Mouse (Mus musculus) T-cell, adult 2 months (primary cell): ENCODE data around the gene Dst.
A peak's percentile ranks its signal among the peaks of the same experiment; 100 is the strongest.

Experiments
- DNase-seq: peaks from one replicate; pipeline ENCODE4 v3.0.0; 2022; ENCODE audit warnings: low spot score

Dst gene

DNA sequence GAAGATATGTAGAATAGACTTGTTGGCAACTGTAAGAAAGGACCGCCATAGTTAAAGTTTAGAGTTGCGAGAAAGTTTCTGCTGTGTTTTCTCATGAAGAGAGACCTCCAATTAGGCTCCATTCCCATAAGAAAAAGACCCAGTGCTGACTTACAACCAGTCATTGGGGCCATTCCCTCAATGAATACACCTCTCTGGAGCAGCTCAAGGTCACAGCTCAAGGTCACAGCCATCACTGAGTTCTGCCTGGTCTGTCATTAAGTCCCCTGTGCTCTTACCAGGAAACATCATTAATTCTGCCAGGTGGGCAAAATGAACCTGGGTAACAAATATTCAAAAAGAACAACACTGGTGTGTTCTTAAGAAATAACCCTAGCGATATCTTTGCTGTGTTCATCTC is 195.2 kb downstream of the Dst start:
- DNase-seq = no peak

DNA sequence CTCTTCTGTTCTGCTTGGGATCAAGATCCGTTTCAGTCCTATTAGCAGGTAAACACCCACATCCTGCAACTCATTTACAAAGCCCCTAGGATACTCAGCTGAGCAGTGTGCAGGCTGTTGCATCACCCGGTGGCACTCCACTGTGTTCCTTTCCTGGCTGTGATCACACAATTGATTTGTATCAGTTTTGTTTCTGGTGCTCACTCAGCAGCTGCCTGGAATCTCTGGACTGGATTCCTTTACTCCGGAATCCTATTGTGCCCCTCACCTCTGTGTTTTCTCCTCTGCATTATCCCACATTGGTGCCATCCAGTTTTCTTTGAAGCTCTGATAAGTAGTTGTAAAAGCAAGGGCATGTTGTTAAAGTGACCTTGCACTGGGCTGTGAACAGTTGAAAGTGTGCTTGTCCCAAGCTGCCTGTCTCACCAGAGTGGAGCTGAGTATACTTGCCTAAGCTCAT is 195.7 kb downstream of the Dst start:
- DNase-seq = no peak

DNA sequence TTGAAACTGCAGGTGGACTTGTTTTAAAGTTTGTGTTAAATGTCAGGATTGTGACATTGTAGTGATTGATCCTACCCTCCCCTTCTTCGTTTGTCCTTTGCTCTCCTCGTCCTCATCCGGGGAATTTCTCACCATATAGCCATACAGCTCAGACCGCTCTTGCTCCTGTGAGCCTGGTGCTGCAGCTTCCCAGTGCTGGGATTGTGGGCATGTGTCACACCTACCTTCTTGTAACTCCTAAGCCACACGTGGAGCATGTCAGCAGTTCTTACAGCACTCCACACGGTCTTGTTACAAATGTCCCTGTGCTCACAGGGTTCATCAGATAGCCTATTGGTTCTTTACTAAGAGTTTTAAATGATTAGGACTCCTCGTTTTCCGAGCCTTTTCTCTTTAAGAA is 196.8 kb downstream of the Dst start:
- no peak for DNase-seq

DNA sequence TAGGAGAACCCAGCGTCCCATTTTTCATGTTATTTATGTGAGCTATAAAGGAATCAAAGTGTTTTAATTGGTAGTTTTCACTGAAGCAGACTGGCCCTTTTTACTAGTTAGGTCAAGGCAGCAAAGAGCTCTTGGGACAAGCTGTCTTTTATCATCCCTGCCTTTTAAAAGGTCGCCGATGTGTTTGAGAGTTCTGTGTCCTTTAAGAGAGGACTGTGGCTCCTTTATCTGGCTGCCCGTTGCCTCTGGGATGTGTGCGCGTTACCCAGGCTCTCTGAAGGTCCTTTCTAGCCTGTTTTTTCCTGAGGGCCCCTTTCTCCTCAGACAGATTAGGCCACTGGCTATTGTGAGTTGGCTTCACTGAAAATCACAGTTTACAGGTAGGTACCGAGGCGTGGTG is 198.6 kb downstream of the Dst start:
- DNase-seq = no peak

DNA sequence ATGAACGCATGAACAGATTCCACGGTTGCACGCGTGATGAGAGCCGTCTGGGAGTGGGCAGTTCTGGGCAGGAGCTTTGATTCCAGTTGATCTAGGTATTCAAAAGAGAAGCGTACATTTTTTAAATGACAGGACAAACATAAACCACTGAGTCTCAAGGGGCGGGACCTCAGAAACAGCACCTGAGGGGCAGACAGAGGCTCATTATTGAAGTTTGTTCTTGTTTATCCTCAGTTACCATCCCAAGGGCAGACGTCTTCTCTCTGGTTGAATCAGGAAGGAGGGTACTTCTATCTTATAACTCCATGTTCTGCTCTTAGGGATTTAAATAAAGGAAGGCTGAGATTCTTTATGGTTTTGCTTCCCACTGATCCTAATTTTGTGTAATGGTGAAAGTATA is 199.1 kb downstream of the Dst start:
- no peak for DNase-seq

DNA sequence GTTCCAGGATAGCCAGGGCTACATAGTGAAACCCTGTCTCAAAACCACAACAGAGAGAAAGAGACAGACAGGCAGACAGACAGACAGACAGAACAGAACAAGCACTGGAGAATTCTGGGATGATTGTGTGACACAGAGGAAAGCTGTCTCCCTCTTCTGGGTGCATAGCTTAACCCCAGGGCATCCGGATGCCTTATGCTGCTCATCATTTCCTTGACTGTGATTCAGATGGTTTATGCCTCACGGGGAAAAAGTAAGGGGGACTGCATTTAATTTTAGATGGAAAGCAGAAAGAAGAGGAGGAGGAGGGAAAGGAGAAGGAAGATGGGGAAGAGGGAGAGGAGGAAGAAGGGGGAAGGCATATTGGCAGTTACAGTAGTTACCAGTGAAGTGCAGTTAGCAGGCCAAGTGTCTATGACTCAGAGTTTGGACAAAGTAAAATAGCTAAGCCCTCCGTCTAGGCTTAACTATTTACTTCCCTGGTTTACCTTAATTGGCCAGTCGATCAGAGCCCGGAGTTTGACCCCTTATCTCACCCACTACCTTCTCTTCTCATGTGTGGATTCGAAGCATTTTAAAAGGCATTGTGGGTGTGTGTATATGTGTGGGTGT is 201.7 kb downstream of the Dst start:
- DNase-seq = no peak

DNA sequence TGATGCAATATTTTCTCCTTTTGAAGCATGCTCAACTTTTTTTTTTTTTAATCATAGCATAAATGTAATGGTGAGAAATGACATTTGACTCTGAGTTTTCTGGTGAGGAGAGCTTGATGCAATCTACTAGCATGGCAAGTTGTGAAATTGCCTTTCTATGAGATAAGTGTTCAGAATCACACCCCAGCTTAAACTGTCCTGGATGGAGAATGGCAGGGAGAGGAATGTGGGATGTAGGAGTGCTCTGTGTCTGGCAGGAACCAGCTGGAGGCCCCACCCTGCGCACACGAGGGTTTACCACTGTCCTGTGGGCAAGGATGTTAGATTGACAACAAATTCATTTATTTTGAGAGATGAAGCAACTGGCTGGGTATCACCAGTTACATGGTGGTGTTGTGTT is 202.8 kb downstream of the Dst start:
- no peak for DNase-seq

DNA sequence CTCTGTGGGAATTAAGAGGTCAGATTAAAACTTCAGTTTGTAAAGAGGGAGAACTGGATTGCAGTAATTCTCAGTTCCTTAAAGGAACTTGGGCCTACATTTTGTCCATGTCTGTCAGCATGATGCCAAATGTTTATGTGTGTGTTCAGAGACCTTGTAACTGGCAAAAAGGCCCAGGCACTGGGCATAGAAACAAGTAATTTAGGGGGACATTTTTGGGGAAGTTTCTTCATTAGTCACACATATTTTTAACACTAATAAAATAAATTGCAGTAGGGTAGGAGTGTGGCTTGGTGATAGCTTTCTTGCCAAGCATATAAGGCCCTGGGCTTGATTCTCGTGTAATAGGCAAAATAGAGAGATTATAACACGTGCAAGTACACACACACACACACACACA is 203.9 kb downstream of the Dst start:
- no peak for DNase-seq

DNA sequence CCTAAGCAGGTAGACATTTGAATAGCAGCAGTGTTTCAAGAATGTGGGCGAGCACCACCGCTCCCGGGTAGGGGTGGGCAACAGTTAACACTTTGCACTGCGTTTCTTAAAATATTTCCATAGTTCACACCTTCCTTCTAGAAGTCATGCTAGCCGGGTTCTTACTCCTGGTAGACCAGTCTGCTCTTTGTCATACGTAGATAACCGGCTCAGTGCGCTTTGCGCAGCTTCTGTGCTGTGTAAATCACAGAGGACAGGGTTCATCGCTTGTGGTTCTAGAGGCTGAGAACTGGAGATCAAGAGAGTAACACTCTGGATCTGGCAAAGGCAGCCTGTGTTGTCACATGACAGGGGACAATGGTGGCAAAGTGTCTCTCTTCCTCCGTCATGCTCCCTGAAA is 208.4 kb downstream of the Dst start:
- no peak for DNase-seq

DNA sequence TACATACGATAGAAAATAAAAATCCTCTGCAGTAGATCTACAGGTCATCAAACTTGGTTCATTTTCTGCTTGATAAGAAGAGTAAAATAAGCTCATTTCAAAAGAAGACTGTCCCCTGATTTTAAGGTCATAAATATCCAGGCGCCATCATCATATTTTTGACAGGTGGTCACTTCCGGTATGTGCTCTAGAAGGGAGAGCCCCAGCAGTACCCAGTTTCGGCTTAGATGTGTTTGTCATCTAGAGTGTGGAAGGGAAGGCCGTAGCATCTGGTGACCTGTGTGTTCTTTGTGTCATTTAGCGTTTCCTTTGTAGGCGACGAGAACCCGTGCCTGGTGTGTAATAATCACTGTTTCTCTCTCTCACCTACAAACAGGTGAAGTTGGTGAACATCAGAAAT is 209.0 kb downstream of the Dst start:
- DNase-seq = no peak

DNA sequence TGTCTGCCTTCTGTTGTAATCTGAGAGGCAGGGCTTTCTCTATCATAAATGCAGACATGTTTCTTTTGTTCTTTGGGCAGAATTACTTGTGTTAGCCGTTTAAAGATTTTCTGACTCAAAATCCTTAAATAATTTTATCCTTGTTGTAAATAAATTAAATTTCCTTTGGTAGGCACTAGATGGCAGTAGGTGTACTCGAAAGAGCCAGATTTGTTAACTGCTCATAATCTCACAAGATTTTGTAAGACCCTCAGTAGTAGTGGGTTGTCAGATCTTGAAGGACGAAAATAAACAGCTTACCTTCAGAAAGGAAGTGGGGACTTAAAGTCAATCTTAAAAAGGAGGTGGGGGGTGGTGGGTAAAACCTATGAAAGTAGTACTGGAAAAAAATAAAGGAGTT is 209.7 kb downstream of the Dst start:
- DNase-seq = no peak

DNA sequence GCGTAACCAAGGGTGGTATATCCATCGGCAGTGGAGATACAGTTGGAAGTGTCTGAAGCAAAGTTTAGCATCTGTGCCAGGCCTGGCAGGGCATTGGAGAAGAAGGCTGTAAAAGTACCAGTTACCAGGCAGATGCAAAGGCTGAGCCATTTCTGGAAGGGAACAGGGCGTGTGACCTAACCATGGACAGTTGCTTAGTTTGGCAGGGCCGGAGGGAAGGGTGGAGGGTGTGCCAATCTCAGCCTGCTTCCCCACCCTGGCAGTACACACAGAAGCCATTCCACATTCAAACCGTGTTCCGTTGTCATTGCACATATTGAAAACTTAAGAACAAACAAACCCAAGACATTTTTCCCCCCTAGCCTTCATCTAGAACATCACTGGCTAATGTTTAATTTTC is 212.0 kb downstream of the Dst start:
- no peak for DNase-seq

DNA sequence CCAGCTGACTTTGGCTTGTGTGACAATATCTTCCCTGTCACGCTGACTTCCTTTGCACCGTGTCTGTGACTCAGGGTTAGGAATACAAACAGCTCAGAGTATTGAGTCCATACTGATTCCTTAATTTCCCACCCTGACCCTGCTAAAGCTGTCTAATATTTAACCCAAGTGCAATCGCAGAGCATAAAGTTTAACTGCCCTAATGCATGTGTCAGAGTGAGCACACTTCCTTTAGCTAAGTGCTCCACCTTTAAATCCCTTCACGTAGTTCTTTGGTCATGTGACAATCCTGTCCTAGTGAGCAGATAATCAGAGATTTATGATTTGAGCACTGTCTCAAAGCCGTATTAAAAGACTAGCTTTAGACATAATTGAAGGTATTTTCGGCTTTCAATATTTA is 212.6 kb downstream of the Dst start:
- no peak for DNase-seq

DNA sequence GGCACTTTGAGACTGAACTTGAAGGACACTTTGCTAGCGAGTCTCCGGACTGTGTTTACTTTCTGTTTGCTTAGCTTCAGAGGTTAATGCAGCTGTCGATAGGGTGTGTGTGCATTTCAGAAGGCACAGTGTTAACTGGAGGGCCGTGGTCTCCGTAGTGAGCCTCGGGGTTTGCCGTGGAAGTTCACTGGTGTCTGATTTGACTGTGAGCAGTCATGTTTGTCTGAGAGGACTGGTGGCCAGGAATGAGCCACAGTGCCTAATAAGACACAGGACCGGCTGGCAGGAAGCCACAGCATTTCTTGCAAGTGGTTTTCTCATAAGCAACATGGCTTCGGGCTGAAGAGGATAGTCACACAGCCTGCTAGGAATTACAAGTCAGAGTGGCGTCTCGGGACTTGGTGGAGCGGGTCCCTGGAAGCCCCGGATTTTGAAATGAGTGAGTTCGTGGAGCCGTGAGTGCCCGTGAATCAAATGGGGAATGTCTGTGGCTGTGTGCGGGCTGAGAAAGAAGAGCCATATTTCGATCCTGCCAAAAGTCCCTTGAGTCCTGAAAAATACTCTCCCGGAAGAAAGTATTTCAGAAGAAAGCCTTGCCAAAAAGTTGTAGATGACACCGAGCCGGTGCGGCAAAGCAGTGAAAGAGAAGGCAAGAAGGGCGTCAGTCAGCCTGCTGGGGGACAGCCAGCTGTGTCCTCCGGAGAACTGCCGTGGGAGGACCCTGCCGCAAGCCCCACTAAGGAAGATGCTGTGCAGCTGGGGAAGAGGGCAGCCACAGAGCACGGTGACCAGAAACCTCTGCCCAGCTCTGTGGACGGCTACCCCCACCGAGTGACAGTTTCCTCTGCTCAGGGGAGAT is 213.4 kb downstream of the Dst start:
- DNase-seq = peak; percentile 8

DNA sequence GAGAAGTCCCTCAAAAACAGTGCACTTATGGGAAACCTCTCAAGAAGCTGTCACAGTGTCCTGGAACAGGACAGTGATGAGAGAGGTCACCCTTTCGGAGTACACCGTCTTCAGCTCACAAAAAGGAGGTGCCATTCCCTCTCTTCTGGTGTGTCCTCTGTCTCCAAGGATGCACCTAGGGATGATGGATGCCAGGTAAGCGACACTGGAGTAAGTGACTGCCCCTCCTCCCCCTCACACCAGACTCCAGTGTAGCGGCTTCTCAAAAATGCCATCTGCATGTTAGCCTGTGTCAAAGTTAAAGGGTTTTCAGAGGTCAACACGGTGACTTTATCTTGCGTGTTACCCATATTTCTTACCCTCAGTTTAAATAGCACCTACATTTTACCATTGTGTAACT is 214.2 kb downstream of the Dst start:
- DNase-seq = no peak

DNA sequence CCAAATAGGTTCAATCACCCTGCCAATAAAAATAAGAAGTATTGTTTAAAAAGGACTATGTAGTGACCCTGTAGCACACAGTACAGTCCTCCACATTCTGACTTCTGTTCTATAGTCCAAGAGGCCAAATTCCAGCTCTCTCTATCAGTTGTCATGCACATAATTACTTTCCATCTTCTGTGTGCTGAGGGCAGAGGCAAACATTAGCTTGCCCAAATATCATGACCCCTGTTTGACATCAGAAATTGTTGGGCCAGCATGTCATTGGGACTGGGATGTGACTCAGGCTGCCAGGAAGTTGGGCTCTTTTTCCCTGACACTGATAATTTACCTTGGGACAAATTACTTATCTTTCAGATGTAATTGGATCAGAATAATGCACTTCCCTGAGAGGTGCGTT is 214.9 kb downstream of the Dst start:
- no peak for DNase-seq

DNA sequence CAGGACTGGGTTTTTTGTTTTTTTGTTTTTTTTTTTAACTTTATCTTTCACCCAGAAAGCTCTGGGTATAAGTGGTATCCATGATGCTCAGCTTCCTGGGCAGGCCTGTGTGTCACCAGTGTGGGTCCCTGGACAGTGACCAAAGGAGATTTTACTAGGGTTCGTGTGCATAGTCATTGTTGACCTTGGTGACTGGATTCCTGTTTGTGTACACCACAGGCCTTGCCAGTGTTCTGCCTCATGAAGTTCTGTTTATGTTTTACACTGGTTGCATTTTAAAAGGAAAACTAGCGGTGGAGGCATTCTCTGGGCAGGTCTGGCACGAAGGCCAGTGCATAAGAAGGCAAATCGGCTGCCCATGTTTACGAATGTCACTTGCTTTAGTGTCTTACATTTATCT is 215.3 kb downstream of the Dst start:
- no peak for DNase-seq

DNA sequence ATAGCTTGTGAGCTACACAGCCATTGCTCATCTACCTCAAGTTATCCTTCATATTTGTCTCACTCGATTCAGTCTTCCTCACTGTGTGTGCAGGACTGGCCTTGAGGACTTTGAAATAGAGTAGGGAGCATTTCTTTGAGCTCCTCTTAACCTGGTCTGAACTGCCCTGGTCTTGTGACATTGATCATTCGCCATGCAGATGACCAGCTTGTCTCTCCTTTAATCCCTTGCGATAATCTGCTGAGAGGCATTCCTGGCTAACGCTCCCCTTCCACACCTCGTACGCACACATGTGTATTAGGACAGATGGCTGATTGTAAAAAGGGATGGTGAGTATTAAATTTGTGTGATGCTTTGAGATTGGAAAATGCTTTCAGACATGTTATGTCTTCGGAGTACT is 216.4 kb downstream of the Dst start:
- no peak for DNase-seq

DNA sequence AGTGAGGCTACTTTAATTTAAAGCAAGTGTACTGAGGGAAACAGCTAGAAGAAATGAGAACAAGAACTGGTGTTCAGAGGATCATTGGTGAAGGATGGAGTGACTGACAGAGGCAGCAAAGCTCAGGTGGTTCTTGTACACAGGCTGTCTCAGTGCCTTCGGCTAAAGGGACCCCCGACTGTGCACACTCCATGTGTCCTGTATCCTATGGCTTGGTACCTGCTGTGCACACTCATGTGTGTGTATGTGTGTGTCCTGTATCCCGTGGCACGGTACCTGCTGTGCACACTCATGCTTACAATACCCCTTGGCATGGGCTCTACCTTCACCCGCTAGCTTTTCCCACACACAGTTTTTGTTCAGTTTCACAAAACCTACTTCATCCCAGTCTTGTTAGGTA is 217.1 kb downstream of the Dst start:
- DNase-seq = no peak

DNA sequence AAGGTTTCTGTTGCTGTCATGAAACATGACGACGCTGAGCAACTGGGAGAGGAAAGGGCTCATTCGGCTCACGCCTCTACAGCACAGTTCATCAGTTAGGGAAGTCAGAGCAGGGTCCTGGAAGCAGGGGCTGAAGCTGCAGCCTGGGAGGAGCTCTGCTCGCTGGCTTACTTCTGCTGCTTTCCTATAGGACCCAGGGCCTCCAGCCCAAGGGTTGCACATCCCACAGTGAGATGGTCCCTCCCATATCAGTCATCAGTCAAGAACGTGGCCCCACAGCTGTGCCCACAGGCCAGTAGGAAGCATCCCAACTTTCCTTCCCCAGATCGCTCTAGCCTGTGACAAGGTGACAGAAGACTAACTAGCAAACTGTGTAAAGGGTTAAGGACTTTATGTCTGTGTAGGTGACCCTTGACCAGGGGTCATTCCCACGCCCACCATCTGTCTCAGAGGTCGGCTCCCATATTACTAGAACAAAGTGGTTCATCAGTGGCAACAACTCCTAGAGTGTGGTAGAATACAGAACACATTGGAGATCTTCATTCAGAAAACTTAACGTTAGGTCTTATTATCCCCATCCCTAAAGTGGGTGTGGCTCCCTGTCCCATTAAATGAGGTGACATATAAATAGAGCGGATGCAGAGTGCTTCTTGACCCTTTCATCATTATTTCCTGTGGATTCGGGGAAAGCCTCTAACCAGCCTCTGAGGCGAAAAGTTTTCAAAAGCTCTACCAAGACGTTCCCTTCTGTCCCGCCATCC is 219.9 kb downstream of the Dst start:
- no peak for DNase-seq

DNA sequence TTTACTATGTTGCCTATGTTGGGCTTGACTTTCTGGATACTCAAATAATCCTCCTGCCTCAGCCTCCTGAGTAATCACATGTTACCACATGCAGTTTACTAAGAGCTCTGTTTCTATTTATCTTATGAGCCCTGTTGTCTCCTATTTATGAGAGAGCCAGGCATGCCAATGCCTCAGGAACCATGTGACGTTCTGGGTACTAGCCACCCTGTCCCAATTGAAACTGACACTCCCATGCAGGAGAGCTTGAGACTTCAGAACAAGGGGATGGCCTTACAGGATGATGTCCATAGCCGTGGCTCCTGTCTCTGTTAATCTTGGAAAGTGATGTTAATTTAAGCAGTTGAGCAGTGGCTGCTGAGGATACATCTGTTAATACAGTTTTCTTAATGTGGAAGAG is 220.8 kb downstream of the Dst start:
- no peak for DNase-seq

DNA sequence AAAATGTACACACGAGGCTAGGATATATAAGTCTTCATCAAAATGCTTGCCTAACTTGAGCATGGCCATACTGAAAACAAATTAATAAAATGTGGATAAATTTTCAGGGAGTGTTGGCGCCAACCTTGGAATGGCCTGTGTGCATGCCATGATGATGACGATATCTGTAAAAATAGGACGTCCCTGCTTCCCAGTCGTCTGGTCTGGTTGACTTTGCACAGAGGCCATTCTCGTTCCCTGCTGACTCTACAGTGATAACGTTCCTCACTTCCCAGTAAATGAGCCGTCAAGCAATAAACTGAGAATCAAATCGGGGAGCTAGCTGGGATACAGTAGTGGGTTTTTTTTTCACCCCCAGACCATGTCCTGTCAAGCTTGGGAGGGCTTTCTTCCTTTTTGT is 221.7 kb downstream of the Dst start:
- no peak for DNase-seq

DNA sequence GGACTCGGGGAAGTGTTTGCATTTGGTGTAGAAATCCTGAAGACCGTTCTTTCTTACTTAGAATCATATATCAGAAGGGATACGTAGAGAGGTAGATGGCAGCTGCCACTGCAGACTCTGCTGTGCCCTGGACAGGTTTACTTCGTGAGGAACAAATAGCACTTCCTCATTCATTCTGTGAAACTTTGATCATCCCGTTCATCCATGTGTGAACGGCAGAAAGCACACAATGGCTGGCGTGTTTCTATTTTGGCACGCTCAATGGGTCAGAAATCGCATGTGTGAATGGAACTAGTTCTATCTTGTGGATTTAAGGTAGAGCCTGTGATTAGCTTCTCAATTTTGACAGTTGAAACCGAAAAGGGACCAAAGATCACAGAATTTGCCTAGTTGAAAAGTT is 222.8 kb downstream of the Dst start:
- no peak for DNase-seq
